Mouse (Mus musculus) left cerebral cortex, postnatal 10 days (tissue): Measurements from ENCODE around the gene Vmn1r230. TPM values are rescaled to one million over a fixed set of nuclear protein-coding genes. Genes with fewer than 3 reads are reported as not detected.

Experiments used
- DNase-seq, 2 experiments: peaks; one replicate each; pipeline ENCODE4 v3.0.0; 2021 to 2022; ENCODE audit warnings: low spot score in 2 of 2, mixed read lengths in 1 of 2; ENCODE audit errors: extremely low spot score in 1 of 2
- intact Hi-C: fragments of 180-260 bp; cut with DNase I; formaldehyde crosslinking; loops from one replicate; pipeline ENCODE4 v1.15.1; 2025
- total RNA-seq, 2 experiments: library from RNA; stranded (reverse); gene quantifications; 2 replicates each; pipeline ENCODE4 v1.2.3; 2021

Vmn1r230 gene
- not detected for total RNA-seq

DNA sequence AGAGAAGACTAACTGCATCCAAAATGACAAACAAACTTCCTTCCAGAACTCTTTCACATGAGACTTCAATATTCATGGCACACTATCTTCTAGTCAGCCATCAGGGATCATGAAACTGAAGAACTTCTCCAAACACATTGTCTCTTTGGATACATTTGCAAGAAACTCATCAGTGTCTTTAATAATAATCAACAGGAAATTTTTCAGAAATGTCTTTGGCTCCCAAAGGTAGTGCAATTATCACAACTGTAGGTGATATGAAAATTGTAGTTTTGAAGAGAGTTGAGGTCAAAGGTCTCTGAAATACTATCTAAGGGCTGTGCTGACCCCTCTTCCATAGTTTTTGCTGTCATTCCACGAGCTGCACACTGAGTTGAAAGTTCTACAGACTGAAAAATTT, at the start of gene Vmn1r230:
Gene Vmn1r230, plus strand, starts transcription at position 301 of the 400 bp plus-strand sequence.
- intact Hi-C loops = no loop called here
- DNase-seq = no peak

DNA sequence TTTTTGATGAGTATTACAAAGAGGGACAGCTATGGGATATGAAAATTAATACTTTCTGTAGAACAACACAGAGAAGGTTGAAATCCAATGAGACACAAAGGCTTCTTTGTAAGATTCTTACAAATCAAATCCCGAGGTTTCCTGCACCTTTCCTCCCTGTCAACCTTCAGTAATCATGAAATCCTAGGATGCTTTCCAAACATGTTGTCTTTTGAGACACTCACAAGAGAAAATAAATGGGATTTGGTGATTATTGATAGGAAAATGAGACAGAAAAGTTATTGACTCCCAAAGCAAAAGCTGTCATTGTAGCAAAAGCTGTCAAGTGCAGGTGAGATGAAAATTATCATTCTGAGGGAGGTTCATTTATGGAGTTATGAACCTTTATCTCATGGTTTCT, 29.0 kb upstream of the Vmn1r230 start, which contains the start of gene Vmn1r229:
Gene Vmn1r229, plus strand, starts transcription at position 301 of the 400 bp plus-strand sequence.
- intact Hi-C loops = no loop called here
- DNase-seq = no peak

Other genes starting within 250 kb of the Vmn1r230 start
- gene Vmn2r110, start 244.0 kb upstream of the Vmn1r230 start, total RNA-seq = not detected
- gene Fpr-rs3, start 215.6 kb upstream of the Vmn1r230 start, total RNA-seq = not detected
- gene Vmn1r226, start 157.6 kb upstream of the Vmn1r230 start, total RNA-seq = not detected
- not detected for gene Vmn1r227, start 110.6 kb upstream of the Vmn1r230 start, total RNA-seq
- not detected for gene Vmn1r228, start 54.3 kb upstream of the Vmn1r230 start, total RNA-seq
- under 1 TPM; 0.10 to 0.11 TPM for gene Vmn1r229, start 28.9 kb upstream of the Vmn1r230 start, total RNA-seq
- not detected for gene Vmn1r231, start 64.6 kb downstream of the Vmn1r230 start, total RNA-seq
- not detected for gene Vmn1r232, start 79.3 kb downstream of the Vmn1r230 start, total RNA-seq
- 100 to 1,000 TPM; 797 to 816 TPM for gene Ppp2r1a, start 104.9 kb downstream of the Vmn1r230 start, total RNA-seq
- gene Vmn1r233, start 156.0 kb downstream of the Vmn1r230 start, total RNA-seq = not detected
- gene Zfp160, start 168.5 kb downstream of the Vmn1r230 start, total RNA-seq = 10 to 100 TPM; 22.8 to 24.6 TPM